Mouse (Mus musculus): ENCODE measurements around the gene C2cd4c. TPM values are rescaled to one million over a fixed set of nuclear protein-coding genes. Genes with fewer than 3 reads are reported as not detected.

Gene C2cd4c
- polyA plus RNA-seq, 1 experiment from 2014 or later: not detected

- Histone ChIP-seq H3K9ac (ENCODE audit: low read depth, low read length) (peak overlapping the region; percentile 87; the same call in 1 of the 2 replicates), H3K4me3 (ENCODE audit: low read length) (peak overlapping the region; percentile 82)
Measured at GRCm38 (mm10) chr10:79638486-79639204, 24.8 kb upstream of the C2cd4c start.

GRCm38 (mm10) chr10:79637128-79638110 is 23.6 kb upstream of the C2cd4c start, which contains the start of gene Shc2:
Gene Shc2, minus strand, starts transcription at chr10:79637918.
- Histone ChIP-seq H3K4me3 (ENCODE audit: low read length) (peak within 1 kb of the TSS; percentile 82), H3K9me3 (ENCODE audit: control insufficient read depth, low read length) (no peaks in the 10 kb centered on the region), H3K27me3 (ENCODE audit: control insufficient read depth, insufficient read depth, low read length) (peaks cover 7% of the 10 kb centered on the region; the same call in 1 of the 2 replicates), H3K9ac (ENCODE audit: low read depth, low read length) (peak within 1 kb of the TSS; percentile 87), H3K27ac (ENCODE audit: low read depth, low read length) (peak within 1 kb of the TSS; percentile 52; the same call in 1 of the 2 replicates), H3K4me1 (ENCODE audit: control insufficient read depth, insufficient read depth, low read length) (peaks cover 27% of the 10 kb centered on the region), H3K36me3 (ENCODE audit: control insufficient read depth, insufficient read depth, low read length) (no peaks in the 10 kb centered on the region), H3K4me2 (replicated peaks; ENCODE audit: low read depth, low read length) (peak within 1 kb of the TSS; percentile 93)
- peak; percentile 81 for ATAC-seq (ENCODE audit: low FRiP score, low TSS enrichment)
- 1% methylated on average over 112 of the region's 116 CpGs for WGBS

More at GRCm38 (mm10) chr10:79638486-79639204, 24.8 kb upstream of the C2cd4c start:
- Histone ChIP-seq H3K4me2 (replicated peaks; ENCODE audit: low read depth, low read length) (peak overlapping the region; percentile 93), H3K27ac (ENCODE audit: low read depth, low read length) (0 out of 2 replicates have a peak overlapping the region, but pooled peaks have one; percentile 17), H3K27me3 (ENCODE audit: control insufficient read depth, insufficient read depth, low read length) (peaks cover 7% of the 10 kb centered on the region; the same call in 1 of the 2 replicates), H3K9me3 (ENCODE audit: control insufficient read depth, low read length) (no peaks in the 10 kb centered on the region), H3K36me3 (ENCODE audit: control insufficient read depth, insufficient read depth, low read length) (no peaks in the 10 kb centered on the region), H3K4me1 (ENCODE audit: control insufficient read depth, insufficient read depth, low read length) (peaks cover 20% of the 10 kb centered on the region)
- ATAC-seq (ENCODE audit: low FRiP score, low TSS enrichment): peak; percentile 59
- 7% methylated on average over 23 of the region's 23 CpGs for WGBS

DNA sequence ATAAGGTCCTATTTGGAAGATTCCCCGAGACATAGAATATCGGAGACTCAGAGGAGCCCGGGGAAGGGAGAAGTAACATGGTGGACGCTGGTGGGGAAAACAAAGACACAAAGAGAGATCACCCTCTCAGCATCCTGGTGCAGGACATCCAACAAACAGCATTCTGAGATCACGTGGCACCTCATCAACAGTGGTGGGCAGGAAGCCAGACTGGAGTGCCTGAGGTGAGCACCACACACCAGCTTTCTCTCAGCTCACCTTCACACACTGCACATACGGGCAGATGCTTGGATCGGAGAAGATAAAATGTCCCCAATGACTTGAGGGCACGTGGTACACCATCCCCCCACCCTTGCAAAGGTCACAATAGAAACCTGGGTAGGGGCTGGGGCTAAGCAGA is 22.5 kb upstream of the C2cd4c start:
- Histone ChIP-seq H3K9ac (ENCODE audit: low read depth, low read length) (no peak overlapping the region), H3K36me3 (ENCODE audit: control insufficient read depth, insufficient read depth, low read length) (no peaks in the 10 kb centered on the region), H3K9me3 (ENCODE audit: control insufficient read depth, low read length) (no peaks in the 10 kb centered on the region), H3K4me3 (ENCODE audit: low read length) (no peak overlapping the region), H3K27me3 (ENCODE audit: control insufficient read depth, insufficient read depth, low read length) (peaks cover 7% of the 10 kb centered on the region; the same call in 1 of the 2 replicates), H3K4me2 (replicated peaks; ENCODE audit: low read depth, low read length) (no peak overlapping the region), H3K27ac (ENCODE audit: low read depth, low read length) (no peak overlapping the region), H3K4me1 (ENCODE audit: control insufficient read depth, insufficient read depth, low read length) (peaks cover 27% of the 10 kb centered on the region)
- WGBS: 83% methylated on average over 8 of the region's 8 CpGs
- ATAC-seq (ENCODE audit: low FRiP score, low TSS enrichment): no peak

DNA sequence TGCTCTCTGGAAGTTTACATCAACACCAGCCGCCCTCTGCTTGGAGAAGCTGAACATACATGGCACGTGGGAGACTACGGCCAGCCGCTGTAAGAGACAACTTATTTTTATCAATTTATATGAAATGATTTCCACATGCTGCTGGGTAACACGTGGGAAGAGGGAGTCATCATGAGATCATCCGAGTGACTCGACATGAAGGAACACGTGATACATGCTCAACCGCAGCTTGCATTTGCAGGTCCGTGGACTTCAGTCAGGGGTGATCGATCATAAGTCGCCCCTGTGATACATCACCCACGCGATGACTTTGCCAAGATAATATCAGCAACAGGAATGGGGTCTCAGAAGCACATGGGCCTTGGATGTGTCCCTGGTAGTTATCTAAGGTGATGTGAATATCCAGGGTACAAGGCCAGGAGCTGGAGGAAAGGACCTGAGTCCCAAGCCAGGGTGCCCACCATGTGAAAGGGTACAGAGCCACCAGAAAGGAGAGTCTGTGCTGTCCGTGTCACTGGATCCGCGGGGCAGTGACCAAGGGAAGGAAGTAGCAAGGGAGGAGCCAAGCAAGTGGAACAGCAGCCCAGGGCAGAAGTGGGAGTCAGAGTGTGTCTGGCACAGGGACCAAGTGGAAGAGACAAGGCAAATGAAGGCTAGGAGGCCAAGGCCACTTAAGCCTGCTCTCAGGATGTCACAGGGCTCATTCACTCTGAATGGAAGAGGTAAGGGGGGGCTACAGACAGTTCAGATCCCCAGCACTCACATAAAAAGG is 19.4 kb upstream of the C2cd4c start:
- H3K4me3 ChIP-seq (ENCODE audit: low read length): no peak overlapping the region
- H3K4me1 ChIP-seq (ENCODE audit: control insufficient read depth, insufficient read depth, low read length): peaks cover 18% of the 10 kb centered on the region
- no peaks in the 10 kb centered on the region for H3K36me3 ChIP-seq (ENCODE audit: control insufficient read depth, insufficient read depth, low read length)
- ATAC-seq (ENCODE audit: low FRiP score, low TSS enrichment): peak; percentile 2; the same call in 1 of the 2 replicates
- no peaks in the 10 kb centered on the region for H3K27me3 ChIP-seq (ENCODE audit: control insufficient read depth, insufficient read depth, low read length)
- H3K27ac ChIP-seq (ENCODE audit: low read depth, low read length): no peak overlapping the region
- no peak overlapping the region for H3K4me2 ChIP-seq (replicated peaks; ENCODE audit: low read depth, low read length)
- no peak overlapping the region; the same call in 1 of the 2 replicates for H3K9ac ChIP-seq (ENCODE audit: low read depth, low read length)
- 56% methylated on average over 17 of the region's 17 CpGs for WGBS
- no peaks in the 10 kb centered on the region for H3K9me3 ChIP-seq (ENCODE audit: control insufficient read depth, low read length)

DNA sequence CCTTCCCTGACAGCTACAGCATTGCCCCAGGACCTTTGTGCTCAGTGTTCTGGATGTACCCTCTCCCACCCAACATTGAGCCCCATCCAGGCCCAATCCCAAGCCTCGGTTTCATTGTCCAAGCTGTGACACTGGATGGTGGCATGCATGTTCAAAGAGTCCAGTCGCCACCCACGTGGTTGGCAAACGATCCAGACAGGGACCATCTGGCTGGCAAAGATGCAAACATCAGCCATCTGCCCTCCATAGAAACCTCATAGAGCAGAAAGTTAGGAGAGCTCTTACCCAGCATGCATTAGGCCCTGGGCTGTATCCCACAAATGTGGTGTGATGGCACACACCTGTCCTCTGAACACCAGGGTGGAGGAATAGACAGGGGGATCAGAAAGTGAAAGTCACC is 17.6 kb upstream of the C2cd4c start:
- WGBS: 83% methylated on average over 4 of the region's 4 CpGs
- Histone ChIP-seq H3K27me3 (ENCODE audit: control insufficient read depth, insufficient read depth, low read length) (no peaks in the 10 kb centered on the region), H3K4me1 (ENCODE audit: control insufficient read depth, insufficient read depth, low read length) (peaks cover 15% of the 10 kb centered on the region), H3K4me2 (replicated peaks; ENCODE audit: low read depth, low read length) (no peak overlapping the region), H3K36me3 (ENCODE audit: control insufficient read depth, insufficient read depth, low read length) (no peaks in the 10 kb centered on the region), H3K4me3 (ENCODE audit: low read length) (no peak overlapping the region), H3K9ac (ENCODE audit: low read depth, low read length) (no peak overlapping the region), H3K27ac (ENCODE audit: low read depth, low read length) (no peak overlapping the region), H3K9me3 (ENCODE audit: control insufficient read depth, low read length) (no peaks in the 10 kb centered on the region)
- ATAC-seq (ENCODE audit: low FRiP score, low TSS enrichment): no peak

DNA sequence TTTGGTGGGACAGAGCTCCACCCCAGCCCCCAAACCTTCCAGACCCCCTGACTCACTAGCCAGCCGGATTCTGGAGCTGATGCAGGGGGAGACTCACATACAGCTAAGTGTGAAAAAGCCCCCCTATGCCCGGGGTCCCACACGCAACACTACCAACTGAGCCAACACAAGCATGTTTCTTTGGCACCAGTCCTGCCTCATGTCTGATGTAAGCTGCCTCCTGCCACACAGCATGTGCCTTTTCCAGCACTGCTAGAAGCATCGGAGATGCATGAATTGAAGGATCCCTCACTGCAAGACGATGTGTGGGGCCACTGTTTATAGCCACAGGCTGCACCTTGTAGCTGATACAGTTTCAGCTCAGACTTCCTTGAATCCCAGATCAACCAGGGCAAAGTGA is 14.6 kb upstream of the C2cd4c start:
- H3K9me3 ChIP-seq (ENCODE audit: control insufficient read depth, low read length): no peaks in the 10 kb centered on the region
- no peak overlapping the region for H3K4me3 ChIP-seq (ENCODE audit: low read length)
- H3K36me3 ChIP-seq (ENCODE audit: control insufficient read depth, insufficient read depth, low read length): no peaks in the 10 kb centered on the region
- WGBS: 91% methylated on average over 5 of the region's 5 CpGs
- no peak overlapping the region for H3K4me2 ChIP-seq (replicated peaks; ENCODE audit: low read depth, low read length)
- H3K9ac ChIP-seq (ENCODE audit: low read depth, low read length): no peak overlapping the region
- no peak overlapping the region for H3K27ac ChIP-seq (ENCODE audit: low read depth, low read length)
- H3K27me3 ChIP-seq (ENCODE audit: control insufficient read depth, insufficient read depth, low read length): no peaks in the 10 kb centered on the region
- ATAC-seq (ENCODE audit: low FRiP score, low TSS enrichment): no peak
- peaks cover 5% of the 10 kb centered on the region for H3K4me1 ChIP-seq (ENCODE audit: control insufficient read depth, insufficient read depth, low read length)

- Histone ChIP-seq H3K4me2 (replicated peaks; ENCODE audit: low read depth, low read length) (no peak overlapping the region), H3K27ac (ENCODE audit: low read depth, low read length) (no peak overlapping the region), H3K36me3 (ENCODE audit: control insufficient read depth, insufficient read depth, low read length) (no peaks in the 10 kb centered on the region), H3K9me3 (ENCODE audit: control insufficient read depth, low read length) (no peaks in the 10 kb centered on the region), H3K9ac (ENCODE audit: low read depth, low read length) (no peak overlapping the region), H3K4me1 (ENCODE audit: control insufficient read depth, insufficient read depth, low read length) (no peaks in the 10 kb centered on the region), H3K27me3 (ENCODE audit: control insufficient read depth, insufficient read depth, low read length) (no peaks in the 10 kb centered on the region), H3K4me3 (ENCODE audit: low read length) (no peak overlapping the region)
- ATAC-seq (ENCODE audit: low FRiP score, low TSS enrichment): peak; percentile 26; the same call in 1 of the 2 replicates
- 79% methylated on average over 10 of the region's 10 CpGs for WGBS
Measured at GRCm38 (mm10) chr10:79626156-79626555, 12.3 kb upstream of the C2cd4c start.

GRCm38 (mm10) chr10:79625398-79625797 is 11.6 kb upstream of the C2cd4c start:
- Histone ChIP-seq H3K27me3 (ENCODE audit: control insufficient read depth, insufficient read depth, low read length) (no peaks in the 10 kb centered on the region), H3K36me3 (ENCODE audit: control insufficient read depth, insufficient read depth, low read length) (no peaks in the 10 kb centered on the region), H3K9ac (ENCODE audit: low read depth, low read length) (no peak overlapping the region), H3K4me1 (ENCODE audit: control insufficient read depth, insufficient read depth, low read length) (no peaks in the 10 kb centered on the region), H3K27ac (ENCODE audit: low read depth, low read length) (no peak overlapping the region), H3K9me3 (ENCODE audit: control insufficient read depth, low read length) (no peaks in the 10 kb centered on the region), H3K4me3 (ENCODE audit: low read length) (no peak overlapping the region), H3K4me2 (replicated peaks; ENCODE audit: low read depth, low read length) (no peak overlapping the region)
- 77% methylated on average over 9 of the region's 9 CpGs for WGBS
- ATAC-seq (ENCODE audit: low FRiP score, low TSS enrichment): no peak

All from kidney, embryonic 14.5 days (tissue).